Mouse (Mus musculus): ENCODE data around the gene Tmem266.

DNA sequence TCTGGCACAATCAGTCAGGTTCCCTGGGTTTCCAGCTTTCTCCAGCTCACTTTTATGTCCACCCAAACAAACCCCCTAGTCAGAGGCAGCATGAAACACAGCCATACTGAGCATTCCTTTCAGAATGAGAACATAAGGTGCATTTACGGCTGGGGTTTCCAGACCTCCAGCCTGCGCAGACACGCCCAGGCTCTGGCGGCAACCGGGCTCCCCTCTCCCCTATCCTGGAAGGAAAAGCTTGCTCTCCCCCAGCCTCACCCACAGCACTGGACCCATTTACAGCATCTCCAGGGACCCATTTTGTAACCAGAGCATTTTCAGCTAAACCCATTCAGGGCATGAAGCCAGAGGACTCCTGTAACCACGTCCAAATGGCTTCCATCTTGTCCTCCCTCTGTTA is 123.3 kb downstream of the Tmem266 start:
- TF ChIP-seq CTCF (IDR thresholded peaks at IDR 0.05; ENCODE audit: control insufficient read depth, insufficient read depth, insufficient read length) = no peak
- TF ChIP-seq CEBPB (IDR thresholded peaks at IDR 0.05; ENCODE audit: low read depth) = no peak
- TF ChIP-seq USF1 (IDR thresholded peaks at IDR 0.05; ENCODE audit: low read depth) = no peak
- no peak for TF ChIP-seq MAX (IDR thresholded peaks at IDR 0.05)

All from C2C12 (cell line).